Mouse (Mus musculus): Measurements from ENCODE around the gene Plxna4.

Plxna4 gene

DNA sequence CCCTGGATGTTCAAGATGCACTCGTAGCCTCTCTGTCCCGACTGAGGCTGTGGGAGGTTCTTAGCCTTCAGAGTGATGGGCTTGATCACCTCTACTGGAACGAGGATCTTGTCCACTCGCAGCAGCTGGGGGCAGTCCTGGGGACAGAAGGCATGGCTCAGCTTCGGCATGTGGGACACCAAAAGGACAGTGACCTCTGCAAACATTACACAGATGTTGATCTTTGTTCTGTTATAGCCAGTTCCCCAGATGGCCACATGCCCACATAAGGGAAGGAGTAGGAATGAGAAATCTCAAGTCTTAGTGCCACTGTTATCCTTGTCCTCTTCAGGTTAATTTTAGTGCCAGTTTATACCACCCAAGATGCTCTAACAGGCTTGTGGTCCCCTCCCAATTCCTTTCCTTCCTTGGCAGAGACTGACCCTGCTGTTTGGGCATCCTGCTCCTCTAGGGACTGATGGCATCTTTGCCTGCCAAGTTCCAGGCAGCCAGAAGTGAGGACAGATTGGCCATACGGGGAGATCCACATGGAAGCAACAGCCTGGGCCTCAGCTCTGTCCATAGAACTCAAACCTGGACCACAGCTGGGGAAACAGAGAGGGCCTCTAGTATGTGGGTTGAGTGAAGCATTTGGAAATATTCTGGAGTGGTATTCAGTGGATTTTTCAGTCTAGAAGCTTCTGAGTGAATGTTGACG is 363.8 kb downstream of the Plxna4 start:
- DNase-seq, result no peak

- DNase-seq, result no peak
Measured at GRCm38 (mm10) chr6:32220765-32221164, 367.2 kb downstream of the Plxna4 start.

- no peak for DNase-seq
Measured at GRCm38 (mm10) chr6:32218544-32218943, 369.4 kb downstream of the Plxna4 start.

DNA sequence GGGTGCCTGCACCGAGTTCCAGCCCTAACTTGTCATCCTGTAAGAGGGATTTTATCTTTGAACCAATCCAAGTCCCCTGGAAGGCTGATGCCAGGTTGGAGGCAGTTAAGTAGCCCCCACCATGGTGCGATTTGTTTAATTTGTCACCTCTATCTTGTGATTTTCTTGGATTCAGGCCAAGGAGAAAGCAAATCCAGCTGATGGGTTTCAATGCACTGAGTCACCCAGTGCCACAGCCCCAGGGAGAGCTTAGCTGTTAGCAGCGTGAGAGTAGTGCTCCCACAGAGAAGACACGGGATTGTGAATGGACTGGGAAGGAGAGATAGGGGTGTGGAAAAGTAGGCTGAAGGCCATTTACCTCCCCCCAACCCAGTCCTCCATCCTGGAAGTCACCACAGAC is 375.6 kb downstream of the Plxna4 start:
- no peak for DNase-seq

DNA sequence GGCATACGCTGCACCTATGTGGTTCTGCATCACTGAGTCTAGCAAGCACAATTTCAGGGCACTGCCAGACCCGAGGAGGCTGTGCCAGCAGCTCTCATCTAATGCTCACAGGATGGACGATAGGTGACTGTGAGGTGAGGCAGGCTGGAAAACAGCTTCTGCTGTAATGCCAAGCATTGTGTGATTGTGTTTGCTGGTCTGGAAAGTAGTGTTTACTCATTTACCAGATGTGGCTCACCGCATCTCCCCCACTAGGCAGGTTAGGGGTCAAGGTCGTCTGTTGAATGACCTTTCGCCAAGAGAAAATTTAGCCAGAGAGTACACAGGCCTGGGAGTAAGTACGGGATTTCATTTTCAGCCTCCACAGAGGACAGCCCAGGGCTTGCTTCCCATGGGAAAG is 377.9 kb downstream of the Plxna4 start:
- no peak for DNase-seq

- no peak for DNase-seq
Measured at GRCm38 (mm10) chr6:32208951-32209350, 379.0 kb downstream of the Plxna4 start.

GRCm38 (mm10) chr6:32204253-32204652 is 383.7 kb downstream of the Plxna4 start:
- no peak for DNase-seq

DNA sequence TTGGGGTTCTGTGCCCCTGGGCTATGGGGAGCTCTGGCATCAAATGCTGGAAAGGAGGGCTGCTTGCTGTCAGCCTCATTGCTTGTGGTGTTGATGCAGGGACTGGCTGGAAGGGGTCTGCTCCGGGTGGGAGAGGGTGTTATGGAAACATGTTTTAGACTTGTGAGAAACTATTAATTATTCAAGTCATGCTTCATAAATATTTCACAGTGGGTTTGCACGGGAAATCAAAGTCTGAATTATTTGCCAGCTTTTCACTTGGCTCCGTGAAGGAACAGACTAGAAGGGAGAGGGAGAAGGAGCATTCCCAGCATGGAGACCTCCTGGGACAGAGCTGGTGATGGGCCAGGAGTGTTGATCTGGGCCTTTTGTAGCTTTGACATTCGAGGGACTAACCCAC is 384.6 kb downstream of the Plxna4 start:
- no peak for DNase-seq

GRCm38 (mm10) chr6:32202664-32203192 is 385.3 kb downstream of the Plxna4 start:
- DNase-seq, result no peak

DNA sequence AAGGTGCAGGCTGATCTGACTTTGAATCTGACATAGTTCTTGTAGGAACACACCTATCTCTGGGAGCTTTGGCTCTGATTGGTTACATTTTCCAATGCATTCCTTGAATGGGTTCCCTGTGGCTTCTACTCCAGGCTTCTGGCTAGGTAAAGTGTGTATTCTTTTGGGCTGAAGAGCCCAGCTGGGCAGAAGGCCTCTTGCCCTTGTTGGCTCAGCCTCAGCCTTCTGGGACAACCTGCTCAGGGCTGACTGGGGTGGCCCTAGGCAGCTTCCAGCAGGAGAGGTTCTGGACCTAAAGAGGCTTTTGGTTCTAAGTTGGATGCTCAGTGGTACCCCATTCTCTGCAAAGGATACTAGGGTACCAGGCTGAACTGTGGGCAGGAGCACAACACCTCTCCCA is 386.5 kb downstream of the Plxna4 start:
- no peak for DNase-seq

DNA sequence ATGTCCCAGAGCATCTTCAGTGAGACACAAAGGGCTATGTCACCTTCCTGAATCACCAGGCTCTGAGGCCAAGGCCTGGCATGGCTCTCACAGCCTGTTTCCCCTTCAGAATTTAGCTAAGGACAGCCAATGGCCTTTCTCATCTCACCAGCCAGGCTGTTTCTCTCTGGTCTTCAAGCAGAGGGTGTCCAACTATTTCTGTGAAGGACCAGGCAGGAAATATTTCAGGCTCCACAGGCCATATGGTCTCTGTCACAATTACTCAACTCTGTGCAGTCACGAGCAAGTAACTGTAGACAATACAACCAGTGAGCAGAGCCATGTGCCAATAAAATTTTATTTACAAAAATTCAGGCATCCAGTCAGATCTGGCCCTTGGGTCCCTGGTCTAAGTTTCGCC is 388.4 kb downstream of the Plxna4 start:
- DNase-seq, result no peak

GRCm38 (mm10) chr6:32196913-32197312 is 391.1 kb downstream of the Plxna4 start:
- DNase-seq, result no peak

- DNase-seq, result no peak
Measured at GRCm38 (mm10) chr6:32193046-32193445, 394.9 kb downstream of the Plxna4 start.

- DNase-seq, result no peak
Measured at GRCm38 (mm10) chr6:32184402-32184985, 403.5 kb downstream of the Plxna4 start.

- no peak for DNase-seq
Measured at GRCm38 (mm10) chr6:32183651-32184185, 404.3 kb downstream of the Plxna4 start.

- no peak for DNase-seq
Measured at GRCm38 (mm10) chr6:32180012-32180358, 408.0 kb downstream of the Plxna4 start.

GRCm38 (mm10) chr6:32179346-32180011 is 408.5 kb downstream of the Plxna4 start:
- no peak for DNase-seq

GRCm38 (mm10) chr6:32177905-32178304 is 410.1 kb downstream of the Plxna4 start:
- DNase-seq, result no peak

DNA sequence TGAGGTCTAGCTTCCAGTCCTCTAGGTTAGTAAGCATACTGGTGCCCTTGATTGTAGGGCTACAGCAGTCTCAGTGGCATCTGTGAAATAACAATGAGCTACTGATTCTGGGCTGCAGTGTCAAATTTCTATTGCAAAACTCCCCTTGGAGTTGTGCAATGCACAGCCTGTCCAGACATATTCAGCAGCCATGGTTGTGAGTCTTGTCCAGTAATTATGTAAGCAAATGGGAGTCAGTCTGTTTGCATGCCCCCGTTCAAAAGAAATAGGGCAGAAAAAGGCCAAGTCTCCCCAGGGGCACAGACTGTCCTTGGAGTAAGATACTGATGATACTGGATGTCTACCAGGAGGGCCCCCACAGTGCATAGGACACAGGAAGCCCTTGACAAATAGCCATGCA is 420.3 kb downstream of the Plxna4 start:
- no peak for DNase-seq

GRCm38 (mm10) chr6:32160370-32160769 is 427.6 kb downstream of the Plxna4 start:
- no peak for DNase-seq

DNA sequence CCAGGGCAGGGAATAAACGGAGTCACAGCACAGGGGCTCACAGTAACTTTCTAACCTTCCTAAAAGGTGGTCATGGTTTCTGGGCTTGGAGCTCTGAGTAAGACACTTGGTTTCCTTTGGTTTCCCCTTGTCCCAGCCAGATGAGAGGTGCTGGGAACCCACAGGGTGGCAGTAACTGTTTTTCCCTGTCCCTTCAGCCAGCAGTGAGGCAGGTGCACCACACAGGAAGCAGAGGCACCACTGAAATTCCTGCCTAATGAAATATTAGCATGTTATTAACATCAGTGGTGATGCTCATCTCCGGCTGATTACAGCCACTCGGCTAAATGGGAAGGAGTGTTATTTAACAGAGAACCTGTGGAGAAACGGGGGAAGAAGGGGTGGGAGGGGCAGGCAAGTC is 428.1 kb downstream of the Plxna4 start:
- DNase-seq, result no peak

- no peak for DNase-seq
Measured at GRCm38 (mm10) chr6:32158347-32158746, 429.6 kb downstream of the Plxna4 start.

- no peak for DNase-seq
Measured at GRCm38 (mm10) chr6:32153170-32153569, 434.8 kb downstream of the Plxna4 start.

- no peak for DNase-seq
Measured at GRCm38 (mm10) chr6:32150836-32151235, 437.2 kb downstream of the Plxna4 start.
